Mouse (Mus musculus): ENCODE data around the gene Cry2. TPM values are rescaled to one million over a fixed set of nuclear protein-coding genes. Genes with fewer than 3 reads are reported as not detected.

Cry2 gene
- polyA plus RNA-seq, 1 experiment from 2014 or later = 36.6 TPM

DNA sequence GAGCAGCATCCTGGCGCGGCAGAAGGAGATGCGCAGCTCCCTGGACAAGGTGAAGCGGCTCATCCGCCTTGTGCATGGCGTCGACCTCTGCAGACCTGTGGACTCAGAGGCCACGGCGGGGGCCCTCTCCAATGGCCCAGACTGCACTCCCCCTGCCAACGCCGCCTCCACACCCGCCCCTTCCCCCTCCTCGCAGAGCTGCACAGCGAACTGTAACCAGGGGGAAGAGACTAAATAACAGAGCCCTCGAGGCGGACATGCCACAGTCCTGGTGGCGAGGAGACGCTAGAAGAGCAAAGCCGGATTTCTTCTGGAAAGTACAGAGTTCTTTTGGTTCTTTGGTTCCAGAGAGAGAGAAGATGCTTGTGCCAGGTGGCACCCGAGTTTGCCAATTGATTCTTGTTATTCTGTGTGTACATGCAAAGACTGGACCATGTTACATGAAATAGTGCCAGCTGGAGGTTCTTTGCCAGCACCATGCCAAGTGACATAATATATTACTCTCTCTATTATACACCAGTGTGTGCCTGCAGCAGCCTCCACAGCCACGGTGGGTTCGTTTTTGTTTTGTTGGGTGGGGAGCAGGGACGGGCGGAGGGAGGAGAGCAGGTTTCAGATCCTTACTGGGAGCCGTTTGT lies 73.5 kb downstream of the Cry2 start:
- DNase-seq (ENCODE audit: low spot score) = no peak
- Histone ChIP-seq H3K9ac (replicated peaks; ENCODE audit: low read depth) (no peak overlapping the region), H3K27me3 (replicated peaks; ENCODE audit: insufficient read depth, low read length) (no peaks in the 10 kb centered on the region), H3K36me3 (ENCODE audit: insufficient read depth, low read length) (peaks cover 17% of the 10 kb centered on the region; the same call in 1 of the 2 replicates), H3K4me3 (ENCODE audit: low read depth, low read length) (no peak overlapping the region), H3K9me3 (ENCODE audit: low read length) (no peaks in the 10 kb centered on the region), H3K4me2 (replicated peaks; ENCODE audit: low read depth, low read length) (no peak overlapping the region), H3K27ac (ENCODE audit: low read length) (no peak overlapping the region), H3K4me1 (ENCODE audit: insufficient read depth, low read depth, low read length) (no peaks in the 10 kb centered on the region)
- TF ChIP-seq CTCF (IDR thresholded peaks at IDR 0.05) (no peak), EP300 (IDR thresholded peaks at IDR 0.05) (no peak)
- ATAC-seq = no peak
- WGBS = 76% methylated on average over 25 of the region's 25 CpGs

DNA sequence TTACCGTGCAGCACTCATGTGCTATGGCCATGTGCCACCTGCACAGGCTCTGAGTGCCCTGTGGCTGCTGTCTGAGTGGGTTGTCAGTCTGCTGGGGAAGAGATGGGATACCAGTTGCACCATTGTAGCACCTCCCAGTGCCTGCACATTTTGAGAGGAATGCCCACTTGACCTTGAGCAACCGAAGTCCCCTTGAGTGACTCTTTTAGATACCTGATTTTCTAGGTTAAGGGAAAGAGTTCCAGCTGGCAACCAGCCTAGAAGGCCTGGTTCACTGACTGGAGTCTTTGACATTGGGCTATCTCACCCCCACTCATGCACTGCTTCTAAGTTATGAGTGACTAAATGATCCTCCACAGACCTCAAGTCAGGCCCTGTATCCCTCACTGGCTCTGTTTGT lies 74.5 kb downstream of the Cry2 start:
- TF ChIP-seq EP300 (IDR thresholded peaks at IDR 0.05) (no peak), CTCF (IDR thresholded peaks at IDR 0.05) (no peak)
- H3K9me3 ChIP-seq (ENCODE audit: low read length) = no peaks in the 10 kb centered on the region
- H3K36me3 ChIP-seq (ENCODE audit: insufficient read depth, low read length) = peaks cover 17% of the 10 kb centered on the region; the same call in 1 of the 2 replicates
- peak; percentile 70 for ATAC-seq
- WGBS = 43% methylated on average over 2 of the region's 2 CpGs
- H3K27me3 ChIP-seq (replicated peaks; ENCODE audit: insufficient read depth, low read length) = no peaks in the 10 kb centered on the region
- H3K27ac ChIP-seq (ENCODE audit: low read length) = no peak overlapping the region
- no peak overlapping the region for H3K4me3 ChIP-seq (ENCODE audit: low read depth, low read length)
- H3K4me1 ChIP-seq (ENCODE audit: insufficient read depth, low read depth, low read length) = no peaks in the 10 kb centered on the region
- H3K4me2 ChIP-seq (replicated peaks; ENCODE audit: low read depth, low read length) = no peak overlapping the region
- DNase-seq (ENCODE audit: low spot score) = peak; percentile 59
- H3K9ac ChIP-seq (replicated peaks; ENCODE audit: low read depth) = no peak overlapping the region

- DNase-seq (ENCODE audit: low spot score) = no peak
- H3K9me3 ChIP-seq (ENCODE audit: low read length) = no peaks in the 10 kb centered on the region
- no peak overlapping the region for H3K4me3 ChIP-seq (ENCODE audit: low read depth, low read length)
- peak; percentile 37; the same call in 1 of the 2 replicates for ATAC-seq
- H3K4me2 ChIP-seq (replicated peaks; ENCODE audit: low read depth, low read length) = no peak overlapping the region
- no peak overlapping the region for H3K27ac ChIP-seq (ENCODE audit: low read length)
- 43% methylated on average over 6 of the region's 6 CpGs for WGBS
- no peaks in the 10 kb centered on the region for H3K4me1 ChIP-seq (ENCODE audit: insufficient read depth, low read depth, low read length)
- H3K36me3 ChIP-seq (ENCODE audit: insufficient read depth, low read length) = peaks cover 36% of the 10 kb centered on the region
- H3K9ac ChIP-seq (replicated peaks; ENCODE audit: low read depth) = no peak overlapping the region
- TF ChIP-seq CTCF (IDR thresholded peaks at IDR 0.05) = no peak
- no peak for TF ChIP-seq EP300 (IDR thresholded peaks at IDR 0.05)
- H3K27me3 ChIP-seq (replicated peaks; ENCODE audit: insufficient read depth, low read length) = no peaks in the 10 kb centered on the region
These were observed 79.6 kb downstream of the Cry2 start for GRCm38 (mm10) chr2:92354224-92354623.

Small RNA genes within 50 kb of the gene (microRNA-seq; reads per million reads assigned to microRNA genes)
- not detected for gene Mir7000

Other genes starting within 250 kb of the Cry2 start
- 28.3 and 30.8 TPM in 2 replicates for gene Pex16, start 59.4 kb downstream of the Cry2 start, polyA plus RNA-seq (2015; fragmentation: Nextera tagmentation; extraction: Ambion mirVana)
- 17.1 and 18.7 TPM in 2 replicates for gene Large2, start 59.2 kb downstream of the Cry2 start, polyA plus RNA-seq (2015; fragmentation: Nextera tagmentation; extraction: Ambion mirVana)
- gene 1700029I15Rik, start 51.5 kb downstream of the Cry2 start, polyA plus RNA-seq (2015; fragmentation: Nextera tagmentation; extraction: Ambion mirVana) = 2.3 TPM in 2 replicates
- gene Mapk8ip1, start 32.8 kb downstream of the Cry2 start, polyA plus RNA-seq (2015; fragmentation: Nextera tagmentation; extraction: Ambion mirVana) = 7.8 and 9.7 TPM in 2 replicates
- gene Slc35c1, start 26.5 kb upstream of the Cry2 start, polyA plus RNA-seq (2015; fragmentation: Nextera tagmentation; extraction: Ambion mirVana) = 12.9 and 13.1 TPM in 2 replicates
- 5.2 TPM in 2 replicates for gene Chst1, start 165.7 kb upstream of the Cry2 start, polyA plus RNA-seq (2015; fragmentation: Nextera tagmentation; extraction: Ambion mirVana)

Data from lung, postnatal 0 days (tissue).